Mouse (Mus musculus) embryonic fibroblast, embryonic 13.5 days (primary cell): ENCODE results near the gene Cemip. TPM values are rescaled to one million over a fixed set of nuclear protein-coding genes. Genes with fewer than 3 reads are reported as not detected.

Experiments
- H3K27ac ChIP-seq: 2 replicates; pipeline ENCODE4 v1.5.1; 2012; ENCODE audit warnings: low read length, control low read depth, inconsistent platforms; ENCODE audit not compliant: insufficient read depth
- H3K4me1 ChIP-seq: 2 replicates; pipeline ENCODE4 v1.6.1; 2011; ENCODE audit warnings: low read length; ENCODE audit not compliant: control insufficient read depth, insufficient read depth
- H3K4me3 ChIP-seq: 2 replicates; pipeline ENCODE4 v1.5.1; 2011; ENCODE audit warnings: mild to moderate bottlenecking, control low read depth, low read length; ENCODE audit not compliant: insufficient read depth
- CTCF ChIP-seq: IDR thresholded peaks from 2 replicates; pipeline ENCODE4 v1.5.1; 2011; ENCODE audit warnings: mild to moderate bottlenecking, control low read depth, low read length, moderate library complexity, borderline replicate concordance; ENCODE audit not compliant: insufficient read depth
- POLR2A ChIP-seq: IDR thresholded peaks from 2 replicates; pipeline ENCODE4 v1.6.1; 2011; ENCODE audit warnings: low read depth, mild to moderate bottlenecking, control low read depth, low read length, moderate library complexity
- polyA plus RNA-seq: library from polyadenylated mRNA; stranded (reverse); fragments of >200 nt; gene quantifications from 2 replicates; pipeline ENCODE4 v1.2.4, GENCODE M21; 2011; ENCODE audit warnings: low read depth; ENCODE audit not compliant: missing spikeins, insufficient read length

Gene Cemip
- polyA plus RNA-seq, 1 experiment = 73.5 TPM

DNA sequence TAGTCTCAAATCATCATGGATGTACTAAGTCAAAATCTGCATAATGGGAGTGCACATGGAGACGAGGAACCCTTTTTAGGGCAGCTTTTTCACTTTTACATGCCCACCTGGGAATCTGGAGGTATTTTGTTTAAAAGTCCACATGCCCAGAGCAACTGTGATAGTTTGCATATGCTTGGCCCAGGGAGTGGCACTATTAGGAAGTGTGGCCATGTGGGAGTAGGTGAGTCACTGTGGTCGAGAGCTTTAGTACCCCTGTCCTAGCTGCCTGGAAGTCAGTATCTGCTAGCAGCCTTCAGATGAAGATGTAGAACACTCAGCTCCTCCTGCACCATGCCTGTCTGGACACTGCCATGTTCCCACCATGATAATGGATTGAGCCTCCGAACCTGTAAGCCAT is 14.4 kb upstream of the Cemip start:
- Histone ChIP-seq H3K4me3 (no peak overlapping the region), H3K27ac (no peak overlapping the region), H3K4me1 (0 out of 2 replicates have a peak, but pooled peaks cover 6% of the 10 kb centered on the region)
- TF ChIP-seq CTCF (no peak), POLR2A (no peak)

- Histone ChIP-seq H3K4me3 (no peak overlapping the region), H3K4me1 (0 out of 2 replicates have a peak, but pooled peaks cover 6% of the 10 kb centered on the region), H3K27ac (no peak overlapping the region)
- TF ChIP-seq POLR2A = no peak
- no peak for TF ChIP-seq CTCF
These were observed 11.8 kb upstream of the Cemip start for GRCm38 (mm10) chr7:84098098-84098497.

DNA sequence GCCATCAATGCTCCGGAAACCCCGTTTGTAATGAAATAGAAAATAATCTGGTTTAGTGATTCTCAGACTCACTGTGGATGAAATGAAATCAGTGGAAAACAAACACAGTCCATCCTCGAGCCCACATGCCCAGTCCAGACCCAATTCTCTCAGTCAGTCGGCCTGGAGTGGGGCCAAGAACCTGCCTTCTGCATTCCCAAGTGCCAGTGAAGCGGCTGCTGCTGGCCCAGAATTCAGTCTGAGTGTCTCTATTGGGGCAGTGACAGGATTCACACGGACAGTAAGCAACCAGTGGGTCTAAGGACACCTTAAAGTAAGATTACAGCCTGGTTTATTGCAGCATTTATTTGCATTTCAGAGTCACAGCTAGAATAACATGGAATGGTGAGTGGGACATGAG is 10.2 kb upstream of the Cemip start:
- no peak for TF ChIP-seq CTCF
- no peak for TF ChIP-seq POLR2A
- H3K27ac ChIP-seq = no peak overlapping the region
- 0 out of 2 replicates have a peak, but pooled peaks cover 6% of the 10 kb centered on the region for H3K4me1 ChIP-seq
- H3K4me3 ChIP-seq = no peak overlapping the region

DNA sequence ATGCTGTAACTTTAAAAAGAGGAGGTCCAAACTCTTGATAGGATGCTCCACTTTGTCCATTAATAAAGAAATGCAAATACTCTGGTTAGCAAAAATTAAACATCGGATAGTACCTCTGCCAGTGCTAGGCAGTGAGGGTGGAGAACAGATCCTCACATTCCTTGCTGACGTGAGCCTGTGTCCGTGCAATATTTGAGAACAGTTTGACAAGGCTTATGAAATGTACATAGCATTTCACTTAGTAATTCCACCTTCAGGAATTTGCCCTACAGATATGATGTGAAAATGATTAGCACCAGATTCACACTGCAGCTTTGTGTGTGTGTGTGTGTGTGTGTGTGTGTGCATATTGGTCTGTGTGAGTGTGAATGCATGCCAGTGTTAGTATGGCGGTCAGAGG is 4.5 kb upstream of the Cemip start:
- Histone ChIP-seq H3K27ac (no peak overlapping the region), H3K4me1 (peaks cover 8% of the 10 kb centered on the region), H3K4me3 (no peak overlapping the region)
- TF ChIP-seq CTCF (no peak), POLR2A (no peak)

GRCm38 (mm10) chr7:84089777-84090176 is 3.5 kb upstream of the Cemip start:
- peaks cover 8% of the 10 kb centered on the region for H3K4me1 ChIP-seq
- H3K27ac ChIP-seq = no peak overlapping the region
- no peak overlapping the region for H3K4me3 ChIP-seq
- TF ChIP-seq CTCF (no peak), POLR2A (no peak)

- H3K4me3 ChIP-seq = no peak overlapping the region
- TF ChIP-seq POLR2A (no peak), CTCF (peak; percentile 58; the same call in 1 of the 2 replicates)
- peak overlapping the region; percentile 62 for H3K27ac ChIP-seq
- H3K4me1 ChIP-seq = peaks cover 8% of the 10 kb centered on the region
These were observed 2.7 kb upstream of the Cemip start for GRCm38 (mm10) chr7:84088971-84089370.

GRCm38 (mm10) chr7:84088191-84088590 is 1.9 kb upstream of the Cemip start:
- peak overlapping the region; percentile 62 for H3K27ac ChIP-seq
- no peak for TF ChIP-seq CTCF
- no peak for TF ChIP-seq POLR2A
- H3K4me1 ChIP-seq = peaks cover 8% of the 10 kb centered on the region
- H3K4me3 ChIP-seq = no peak overlapping the region

DNA sequence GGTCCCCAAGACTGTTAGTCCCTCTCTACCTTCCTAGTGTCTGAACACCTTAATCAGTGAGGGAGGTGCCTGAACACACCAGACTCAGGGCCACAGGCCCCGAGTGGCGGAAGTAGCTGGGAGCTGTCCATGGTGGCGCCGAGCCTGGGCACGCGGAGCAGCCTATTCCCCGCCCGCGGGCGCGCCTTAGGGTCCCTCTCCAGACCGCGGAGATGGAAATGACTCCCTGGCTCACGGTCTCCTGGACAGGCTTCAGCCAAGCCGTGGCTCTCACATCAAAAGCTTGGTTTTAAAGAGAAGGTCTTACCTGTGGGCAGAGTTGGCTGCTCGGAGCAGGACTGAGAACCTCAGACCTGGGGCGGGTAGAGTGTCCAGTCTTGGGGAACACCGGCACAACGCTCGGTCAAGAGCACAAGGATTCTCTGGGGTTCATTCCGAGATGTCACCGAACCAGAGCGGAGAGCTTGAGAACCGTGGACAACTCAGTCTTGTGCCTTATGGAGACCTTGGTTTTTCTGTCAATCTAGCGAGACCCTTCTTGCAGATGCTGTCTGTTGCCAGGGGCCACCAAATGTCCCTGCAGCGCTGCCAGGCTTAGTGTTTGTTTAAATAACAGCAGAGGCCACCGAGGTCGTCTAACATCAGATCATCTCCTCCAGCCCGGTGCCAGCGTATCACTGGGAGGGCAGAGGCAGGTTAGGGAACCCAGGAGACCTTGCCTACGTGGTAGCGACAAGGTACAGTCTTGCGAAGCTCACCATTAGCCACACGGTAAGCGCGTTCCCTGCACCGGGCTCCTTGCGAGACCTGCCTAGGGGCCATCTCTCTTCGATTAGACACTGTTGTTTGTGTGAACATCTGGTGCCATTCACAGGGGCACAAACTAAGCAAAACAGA is 1.0 kb downstream of the Cemip start:
- peaks cover 5% of the 10 kb centered on the region; the same call in 1 of the 2 replicates for H3K4me1 ChIP-seq
- no peak for TF ChIP-seq CTCF
- TF ChIP-seq POLR2A = no peak
- peak overlapping the region; percentile 29 for H3K4me3 ChIP-seq
- H3K27ac ChIP-seq = no peak overlapping the region

DNA sequence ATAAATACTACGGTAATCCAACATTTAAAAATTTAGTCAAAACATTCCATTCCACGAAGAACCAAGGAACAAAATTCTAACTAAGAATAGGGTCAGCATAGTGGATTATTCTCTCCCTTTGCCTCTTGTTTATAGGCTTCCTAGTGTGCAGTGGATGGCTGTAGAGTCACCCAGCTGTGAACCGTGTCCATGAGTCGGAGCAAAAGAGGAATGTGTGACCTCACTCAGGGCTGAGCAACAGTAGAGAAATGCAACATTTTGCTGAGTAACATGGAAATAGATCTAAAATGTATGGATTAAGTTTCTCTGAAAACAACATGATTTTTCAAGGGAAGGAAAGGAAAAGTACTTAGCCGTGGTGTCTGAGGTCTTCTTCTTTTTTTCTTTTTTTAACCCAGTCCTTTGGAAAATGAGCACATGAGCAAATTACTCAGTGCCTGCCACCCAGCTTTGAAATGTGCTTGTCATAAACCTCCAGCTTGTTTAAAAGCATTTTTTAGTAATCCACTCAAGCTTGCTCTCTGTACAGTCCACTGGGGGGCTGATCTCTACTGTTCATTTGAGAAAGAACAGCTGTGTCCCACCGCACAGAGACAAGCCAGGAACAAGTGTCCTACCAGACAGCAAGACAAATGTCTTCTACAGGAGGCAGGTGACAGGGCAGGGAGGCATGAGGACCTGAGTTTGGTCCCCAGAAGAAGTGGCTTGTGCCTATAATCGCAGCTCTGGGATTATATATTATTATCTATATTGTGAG is 8.9 kb downstream of the Cemip start:
- H3K4me3 ChIP-seq = no peak overlapping the region
- H3K4me1 ChIP-seq = peaks cover 2% of the 10 kb centered on the region; the same call in 1 of the 2 replicates
- H3K27ac ChIP-seq = peak overlapping the region; percentile 77
- TF ChIP-seq CTCF (no peak), POLR2A (no peak)

- Histone ChIP-seq H3K4me1 (peaks cover 2% of the 10 kb centered on the region; the same call in 1 of the 2 replicates), H3K27ac (no peak overlapping the region), H3K4me3 (no peak overlapping the region)
- TF ChIP-seq POLR2A = no peak
- TF ChIP-seq CTCF = no peak
These were observed 12.0 kb downstream of the Cemip start for GRCm38 (mm10) chr7:84074266-84074665.
